Mouse (Mus musculus): Measurements from ENCODE around the gene Slc45a1. TPM values are rescaled to one million over a fixed set of nuclear protein-coding genes. Genes with fewer than 3 reads are reported as not detected.

Gene Slc45a1
- polyA plus RNA-seq (2014; fragmentation: Illumina TruSeq; extraction: RNeasy Lipid Tissue Mini Kit (QIAGEN cat#74804); ENCODE audit: low read depth, low replicate concordance): not detected

GRCm38 (mm10) chr4:150651390-150652277, at the start of gene Slc45a1:
Gene Slc45a1, minus strand, starts transcription at chr4:150652174.

Other genes with a start within 250 kb of the Slc45a1 start
- 49.3 TPM for gene Errfi1, start 201.7 kb upstream of the Slc45a1 start, polyA plus RNA-seq (2014; fragmentation: Illumina TruSeq; extraction: RNeasy Lipid Tissue Mini Kit (QIAGEN cat#74804); ENCODE audit: low read depth, low replicate concordance)

Data from adrenal gland, adult 10 weeks (tissue).